Mouse (Mus musculus): ENCODE measurements around the gene Entr1.

The Entr1 gene

GRCm38 (mm10) chr2:26389154-26389690 lies at the start of gene Entr1, which contains the start of gene Pmpca:
Entr1 (minus strand) TSS chr2:26389316.
Pmpca (plus strand) TSS chr2:26389339.
- peak; percentile 89 to 92 for DNase-seq

DNA sequence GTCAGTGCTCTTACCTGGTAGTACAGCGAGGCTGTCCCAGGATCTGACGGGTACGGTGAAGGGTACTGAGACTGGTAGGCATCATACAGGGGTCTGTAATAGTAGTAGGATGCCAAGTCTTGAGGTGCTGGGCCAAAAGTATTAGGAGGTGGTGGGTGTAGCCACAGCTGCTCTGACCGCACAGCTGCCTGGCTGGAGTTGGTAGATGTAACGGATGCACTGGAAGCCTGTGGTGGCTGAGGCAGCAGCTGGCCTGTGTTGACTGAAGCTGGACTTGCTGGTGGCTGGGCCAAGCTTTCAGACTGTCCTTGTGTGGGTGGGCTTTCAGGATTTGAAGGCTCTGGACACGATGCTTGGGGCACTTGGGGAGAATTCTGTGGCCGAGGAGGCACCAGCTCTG lies 49.3 kb upstream of the Entr1 start:
- DNase-seq: no peak

DNA sequence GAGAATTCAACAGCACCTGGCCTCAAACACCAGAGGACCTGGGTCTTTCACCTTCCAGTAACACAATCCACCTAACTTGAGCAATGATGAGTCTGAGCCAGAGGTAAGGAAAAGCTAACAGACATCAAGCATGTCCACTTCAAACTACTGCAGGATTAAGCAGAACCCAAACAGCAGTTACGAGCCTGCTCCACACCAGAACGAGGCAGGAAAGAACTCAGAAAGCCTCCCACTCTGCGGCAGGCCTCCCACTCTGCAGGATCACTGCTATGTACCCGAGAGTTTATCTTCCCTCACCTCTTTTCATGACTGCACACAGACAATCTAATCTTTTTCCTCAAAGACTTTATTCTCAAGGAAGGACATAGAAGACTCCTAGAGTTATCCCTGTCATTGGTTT lies 48.1 kb upstream of the Entr1 start:
- DNase-seq: no peak

GRCm38 (mm10) chr2:26434791-26435572 lies 45.9 kb upstream of the Entr1 start:
- no peak for DNase-seq

- no peak for DNase-seq
Observed at GRCm38 (mm10) chr2:26429851-26430250, 40.7 kb upstream of the Entr1 start.

DNA sequence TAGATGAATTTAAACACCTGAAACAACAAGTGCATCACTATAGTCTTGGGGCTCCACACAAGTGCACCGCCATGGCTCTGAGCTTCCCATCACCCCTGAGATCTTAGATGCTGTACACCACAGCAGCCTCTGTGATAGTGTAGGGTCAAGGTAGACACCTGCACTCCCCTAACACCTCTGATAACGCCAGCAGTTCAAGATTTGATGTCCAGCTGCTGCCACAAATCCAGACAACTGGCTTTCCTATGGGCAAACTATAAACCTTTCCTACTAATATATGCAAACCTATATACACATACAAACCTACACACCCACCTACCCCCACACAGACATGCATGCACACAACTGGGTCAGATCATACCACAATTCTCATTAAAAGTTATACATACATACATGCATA lies 35.4 kb upstream of the Entr1 start:
- DNase-seq: no peak

- no peak for DNase-seq
Observed at GRCm38 (mm10) chr2:26423086-26423485, 34.0 kb upstream of the Entr1 start.

DNA sequence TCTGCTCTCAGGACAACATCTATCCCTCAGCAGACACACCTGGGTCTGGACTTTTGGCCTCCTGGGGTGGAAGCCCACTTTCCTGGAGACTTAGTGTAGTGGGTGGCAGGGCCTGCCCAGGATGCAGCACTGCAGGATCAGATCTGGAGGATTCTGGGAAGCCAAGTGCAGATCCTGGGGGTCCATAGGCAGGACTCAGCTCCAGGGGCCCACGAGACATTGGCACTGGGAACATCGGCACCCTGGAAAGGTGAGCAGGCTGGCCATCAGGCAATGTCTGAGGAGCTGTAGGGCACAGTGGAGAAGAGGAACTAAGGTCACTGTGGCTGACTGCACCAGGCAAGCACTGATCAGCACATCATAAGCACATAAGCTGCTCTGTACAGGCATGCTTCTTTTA lies 32.9 kb upstream of the Entr1 start:
- DNase-seq: no peak

- DNase-seq: no peak
Observed at GRCm38 (mm10) chr2:26418120-26418519, 29.0 kb upstream of the Entr1 start.

- DNase-seq: no peak
Observed at GRCm38 (mm10) chr2:26417066-26417465, 27.9 kb upstream of the Entr1 start.

DNA sequence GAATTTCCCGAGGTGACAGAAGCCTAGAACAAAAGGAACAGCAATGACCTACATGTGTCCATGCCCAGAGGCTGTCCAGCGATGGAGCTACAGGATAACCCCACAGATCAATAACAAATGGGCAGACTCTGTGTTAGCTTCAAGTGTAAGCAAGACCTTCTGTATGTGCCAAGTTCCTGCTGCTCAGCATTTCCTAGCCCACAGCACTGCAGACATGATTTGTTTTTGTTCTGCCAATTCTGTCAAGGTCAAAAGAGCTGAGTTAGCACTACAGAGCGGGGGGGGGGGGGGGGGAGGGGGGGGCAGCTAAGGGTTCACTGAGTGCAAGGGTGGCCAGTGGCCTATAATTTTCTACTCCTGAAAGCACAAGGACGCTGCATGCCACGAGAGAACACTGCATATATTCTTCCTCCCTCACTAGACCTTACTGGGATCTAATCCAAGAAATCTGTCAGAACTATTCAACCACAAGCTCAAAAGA lies 21.9 kb upstream of the Entr1 start:
- no peak for DNase-seq

GRCm38 (mm10) chr2:26410091-26410490 lies 21.0 kb upstream of the Entr1 start:
- no peak for DNase-seq

GRCm38 (mm10) chr2:26409362-26409761 lies 20.2 kb upstream of the Entr1 start:
- DNase-seq: no peak

- DNase-seq: peak; percentile 99
Observed at GRCm38 (mm10) chr2:26408515-26409356, 19.6 kb upstream of the Entr1 start, which contains the start of gene Inpp5e. Inpp5e (minus strand) TSS chr2:26409203.

- DNase-seq: no peak
Observed at GRCm38 (mm10) chr2:26403306-26403705, 14.2 kb upstream of the Entr1 start.

DNA sequence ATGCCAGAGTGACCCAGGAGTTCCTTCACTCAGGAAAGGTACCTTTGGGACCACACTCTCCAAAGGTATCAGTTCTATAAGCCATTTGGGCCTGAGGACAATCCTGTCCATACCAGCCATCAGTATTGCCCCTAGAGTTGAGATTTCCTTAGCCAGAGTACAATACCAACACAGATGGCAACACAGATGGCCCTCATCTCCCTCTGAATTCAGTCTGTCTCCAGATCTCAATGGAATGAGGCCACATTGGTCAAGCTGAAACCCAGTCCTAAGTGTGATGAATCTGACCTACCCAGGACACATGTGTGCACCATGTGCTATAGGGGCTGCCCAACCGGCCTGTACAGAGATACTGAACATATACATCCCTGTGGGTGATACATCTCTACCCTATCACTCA lies 13.1 kb upstream of the Entr1 start:
- DNase-seq: no peak

DNA sequence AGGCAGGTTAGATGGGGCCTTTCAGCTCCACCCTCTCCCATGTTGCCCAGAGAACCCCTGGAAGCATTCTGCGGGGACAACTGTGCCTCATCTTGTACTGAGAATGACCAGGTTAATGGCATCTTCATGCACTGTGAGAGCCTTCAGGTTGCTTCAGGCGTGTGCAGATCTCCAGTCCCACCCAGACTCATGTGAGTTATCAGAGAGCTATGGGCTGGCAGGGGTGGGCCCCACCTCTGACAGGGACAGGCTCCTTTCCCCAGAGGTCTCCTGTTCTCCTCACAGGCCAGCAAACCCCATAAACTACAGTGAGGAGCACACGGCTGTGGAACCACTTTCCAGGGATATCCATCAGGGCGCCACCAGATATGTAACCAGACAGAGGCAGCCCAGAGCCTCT lies 11.9 kb upstream of the Entr1 start:
- DNase-seq: no peak

GRCm38 (mm10) chr2:26400296-26400695 lies 11.2 kb upstream of the Entr1 start:
- DNase-seq: no peak

DNA sequence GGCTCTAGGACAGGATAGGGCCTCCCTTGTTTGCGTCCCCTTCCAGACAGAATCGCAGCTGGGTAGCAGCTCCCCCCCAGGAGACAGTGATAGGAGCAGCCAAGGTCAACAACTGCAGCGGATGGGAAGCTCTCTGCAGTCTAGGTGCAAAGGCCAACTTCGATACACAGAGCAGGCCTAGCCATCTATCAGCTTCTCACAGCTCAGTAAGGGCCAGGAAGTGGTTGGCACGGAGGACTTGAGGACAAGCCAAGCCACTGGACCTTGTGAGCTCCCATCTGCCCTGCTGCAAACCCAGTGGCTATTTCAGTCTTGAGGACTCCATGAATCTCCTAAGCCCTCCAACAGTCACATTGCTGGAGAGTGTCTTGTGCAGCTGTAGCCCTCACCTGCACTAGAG lies 10.5 kb upstream of the Entr1 start:
- DNase-seq: no peak

GRCm38 (mm10) chr2:26398978-26399377 lies 9.9 kb upstream of the Entr1 start:
- no peak for DNase-seq

DNA sequence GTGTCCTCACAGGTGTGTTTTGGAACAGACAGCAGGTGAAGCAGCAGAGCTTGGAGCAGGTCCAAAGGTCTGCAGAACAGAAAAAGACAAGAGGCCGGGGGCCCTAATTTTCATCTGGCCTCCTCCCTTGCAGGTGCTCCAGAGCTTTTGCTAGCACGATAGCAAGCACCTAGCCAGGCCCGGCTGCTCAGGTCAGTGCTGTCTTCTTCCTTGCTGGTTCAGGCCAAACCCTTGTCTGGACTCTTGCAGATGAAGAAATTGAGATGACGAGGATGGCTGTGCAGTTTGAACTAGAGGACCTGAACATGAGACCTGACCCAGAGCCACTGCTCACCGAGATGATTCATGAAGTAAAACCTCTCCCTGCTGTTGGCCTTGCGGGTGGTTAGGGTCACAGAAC lies 2.5 kb upstream of the Entr1 start:
- no peak for DNase-seq

DNA sequence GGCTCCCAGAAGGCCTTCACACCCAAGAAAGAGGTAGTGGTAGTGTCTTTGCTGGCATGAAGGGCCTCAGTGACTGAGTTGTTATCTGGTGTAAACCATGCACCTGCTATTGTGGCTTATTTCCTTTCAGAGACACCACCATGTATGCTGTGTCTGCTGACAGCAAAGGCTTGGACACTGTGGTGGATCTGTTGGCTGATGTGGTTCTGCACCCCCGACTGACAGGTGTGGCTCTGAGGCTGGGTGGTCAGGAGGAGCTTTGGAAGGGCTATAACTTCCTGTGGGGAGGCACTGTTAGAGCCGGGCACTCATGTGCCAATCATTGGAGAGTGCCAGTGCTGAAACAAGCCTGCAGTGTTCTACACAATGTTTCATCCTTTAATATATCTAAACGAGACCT lies 1.8 kb upstream of the Entr1 start:
- no peak for DNase-seq

DNA sequence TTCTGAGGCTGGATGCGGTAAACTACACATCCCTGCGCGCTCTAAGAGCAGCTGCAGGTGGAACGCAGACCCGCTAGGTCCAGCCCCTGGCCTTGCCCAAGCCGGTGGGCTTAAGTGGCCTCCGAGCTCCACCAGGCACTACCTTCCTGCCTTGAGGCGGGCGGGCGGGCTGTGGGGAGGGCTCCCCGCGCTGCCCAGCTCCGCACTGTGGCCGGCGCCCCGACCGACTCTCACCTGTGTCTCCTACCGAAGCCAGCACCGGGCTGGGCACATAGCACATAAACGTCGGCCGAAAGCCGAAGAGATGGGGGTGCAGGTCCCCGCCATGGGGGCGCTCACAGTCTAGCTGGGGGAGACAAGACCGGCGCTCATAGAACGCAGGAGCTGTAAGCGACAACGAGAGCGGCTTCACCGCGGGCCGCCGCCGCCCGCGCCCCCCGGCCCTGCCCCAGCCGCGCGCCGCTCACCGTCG lies 398 bp downstream of the Entr1 start:
- DNase-seq: no peak

- DNase-seq: no peak
Observed at GRCm38 (mm10) chr2:26387713-26388112, 1.4 kb downstream of the Entr1 start.

Measured in B cell, adult 2 months (primary cell).